Mouse (Mus musculus) frontal cortex, postnatal 14 days (tissue): Measurements from ENCODE around the gene Ntm.

Experiments
- DNase-seq, 2 experiments: peaks; one replicate each; pipeline ENCODE4 v3.0.0; 2022; ENCODE audit warnings: low spot score in 2 of 2

Ntm gene

DNA sequence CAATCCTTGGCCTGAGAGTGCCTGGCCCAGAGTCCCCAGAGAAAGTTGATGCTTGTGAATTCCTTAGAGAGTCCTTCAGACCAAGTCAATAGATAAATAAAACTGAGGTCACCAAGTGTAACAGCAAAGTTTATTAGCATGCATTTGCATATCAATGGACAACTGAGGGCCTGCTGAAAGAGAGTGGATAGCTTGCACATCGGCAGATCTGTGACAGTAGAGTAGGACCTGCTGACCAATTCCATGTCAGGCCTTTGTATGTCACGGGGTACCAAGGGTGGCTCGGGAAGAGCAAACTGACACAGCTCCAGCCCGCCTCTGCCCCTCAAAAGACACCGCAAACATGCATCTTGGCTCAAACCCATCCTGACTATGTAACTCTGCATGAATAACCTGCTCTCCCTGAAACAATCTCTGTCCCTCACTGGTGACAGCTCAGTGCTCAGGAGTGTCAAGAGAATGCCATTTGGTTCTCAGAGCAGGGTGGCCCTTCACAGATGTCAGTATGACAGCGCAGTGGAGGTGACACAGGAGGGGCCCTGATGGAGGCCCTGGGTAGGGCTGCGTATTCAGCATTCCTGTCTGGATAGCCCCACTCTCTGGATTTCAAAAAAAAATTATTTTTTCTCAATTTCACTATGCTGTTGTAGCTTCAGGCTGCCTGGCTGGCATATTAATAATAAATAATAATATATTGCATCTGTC lies 305.0 kb downstream of the Ntm start:
- DNase-seq: no peak

DNA sequence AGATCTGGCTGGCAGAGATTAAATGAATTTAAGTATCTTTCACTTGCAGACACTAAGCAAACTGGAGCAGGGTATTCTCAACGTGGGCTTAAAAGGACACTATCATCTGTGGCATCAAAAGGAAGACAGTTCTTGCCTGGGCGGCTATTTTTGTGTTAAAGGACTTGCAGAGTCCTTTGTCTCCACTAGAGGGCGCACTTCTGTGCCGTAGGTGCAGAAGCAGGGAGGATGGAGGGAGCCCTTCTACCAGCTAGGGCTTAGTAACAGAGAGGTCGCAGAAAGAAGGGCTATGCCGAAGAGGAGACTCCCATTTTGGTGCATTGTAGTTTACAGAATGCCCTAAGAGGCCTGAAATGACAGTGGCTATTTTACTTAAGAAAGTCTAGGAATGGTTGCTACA lies 308.1 kb downstream of the Ntm start:
- no peak for DNase-seq

DNA sequence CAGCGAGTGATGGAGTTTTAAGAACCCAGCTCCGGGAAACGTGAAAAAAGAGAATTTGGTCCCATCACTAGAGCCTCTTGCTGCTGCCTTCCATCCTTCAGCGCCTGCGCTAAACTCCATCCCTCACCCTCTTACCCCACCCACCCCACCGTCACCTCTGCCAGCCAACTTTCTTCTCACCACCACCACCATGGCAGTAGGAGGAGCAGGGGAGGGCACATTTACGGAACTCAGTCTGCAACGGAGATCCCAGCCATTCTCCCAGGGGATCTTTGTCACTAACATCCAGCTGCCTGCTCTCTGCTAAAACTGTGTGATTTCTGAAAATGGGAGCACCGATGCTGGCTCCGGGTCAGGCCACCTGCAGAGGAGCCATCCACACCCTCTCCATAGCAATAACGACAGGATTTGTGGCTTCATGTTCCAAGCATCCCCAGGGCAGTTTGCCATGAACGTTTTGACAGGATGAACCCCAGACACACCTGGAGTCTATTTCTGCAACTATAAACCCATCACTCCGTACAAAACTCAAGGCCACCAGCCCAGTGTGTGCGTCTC lies 309.2 kb downstream of the Ntm start:
- DNase-seq: no peak

DNA sequence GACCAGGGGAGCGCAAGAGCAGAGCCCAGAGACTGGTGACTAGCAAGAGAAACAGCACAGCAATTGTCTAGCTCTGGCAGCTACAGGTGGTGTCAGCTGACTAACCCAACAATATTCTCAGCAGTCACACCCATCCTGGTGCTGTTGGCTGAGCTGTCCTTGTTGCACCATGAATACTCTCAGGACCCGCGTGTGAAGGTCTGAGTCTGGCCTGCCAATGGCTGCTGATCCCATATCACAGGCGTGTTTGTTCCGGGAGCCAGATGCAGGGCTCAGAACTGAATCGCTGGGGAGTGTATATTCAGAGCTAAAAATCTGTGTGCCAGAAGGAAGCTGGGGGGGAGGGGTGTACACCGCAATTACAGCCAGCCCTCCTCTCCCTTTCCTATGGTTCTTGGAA lies 310.1 kb downstream of the Ntm start:
- DNase-seq: no peak

DNA sequence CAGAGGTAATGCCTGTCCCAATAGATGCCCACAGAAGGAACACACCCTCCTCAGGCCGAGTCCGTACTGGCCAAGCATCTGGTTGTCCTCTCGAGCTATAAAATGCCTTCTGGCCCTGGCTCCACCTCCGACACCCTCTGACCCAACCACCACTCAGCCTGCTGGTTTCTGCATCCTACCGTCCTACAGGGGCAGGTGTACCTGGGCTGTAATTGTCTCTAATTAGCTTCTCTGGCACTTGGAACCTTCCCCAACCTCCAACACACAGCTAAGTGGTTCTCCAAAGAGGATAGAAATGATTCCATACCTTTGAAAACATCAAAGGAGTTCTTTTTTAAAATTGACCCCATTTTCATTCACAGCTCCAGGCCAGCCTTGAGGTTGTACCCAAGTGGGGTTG lies 311.1 kb downstream of the Ntm start:
- no peak for DNase-seq

DNA sequence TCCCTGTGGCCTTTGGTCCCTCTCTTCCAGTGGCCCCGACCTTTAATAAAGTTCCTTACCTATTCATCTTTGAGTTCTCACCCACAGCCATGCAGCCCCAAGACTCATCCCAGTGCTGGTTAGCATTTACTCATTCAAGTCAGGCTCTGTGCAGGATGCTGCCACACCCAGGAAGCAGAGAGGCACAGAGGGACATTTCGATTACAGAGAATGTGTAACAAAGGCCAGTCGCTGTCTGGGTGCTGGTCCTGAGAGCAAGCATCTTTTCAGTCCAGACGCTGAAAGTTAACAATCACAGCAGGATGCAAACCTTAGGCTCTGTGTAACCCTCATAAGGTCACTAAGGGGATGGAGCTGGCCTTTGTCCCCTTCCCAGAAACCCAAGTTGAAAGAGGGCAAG lies 311.7 kb downstream of the Ntm start:
- no peak for DNase-seq

DNA sequence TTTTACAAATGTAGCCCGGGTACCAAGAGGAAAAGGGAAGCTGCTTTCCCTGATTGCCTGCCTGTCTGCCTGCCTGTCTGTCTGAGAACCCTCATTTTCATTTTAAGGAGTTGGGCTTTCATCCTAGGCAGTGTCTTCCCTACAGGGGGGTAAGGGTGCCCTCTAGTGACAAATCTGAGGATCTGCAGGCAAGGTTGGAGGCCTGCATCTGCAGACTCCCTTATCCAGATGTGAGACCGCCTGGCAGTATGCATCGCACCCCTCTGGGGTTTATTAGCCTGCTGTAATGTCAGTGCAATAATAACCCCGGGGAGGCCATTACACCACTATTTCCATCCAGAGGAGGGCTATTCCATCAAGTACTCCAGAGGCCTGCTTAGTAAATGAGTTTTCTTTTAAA lies 312.3 kb downstream of the Ntm start:
- peak in 1 of 2 experiments; percentile 42 for DNase-seq

DNA sequence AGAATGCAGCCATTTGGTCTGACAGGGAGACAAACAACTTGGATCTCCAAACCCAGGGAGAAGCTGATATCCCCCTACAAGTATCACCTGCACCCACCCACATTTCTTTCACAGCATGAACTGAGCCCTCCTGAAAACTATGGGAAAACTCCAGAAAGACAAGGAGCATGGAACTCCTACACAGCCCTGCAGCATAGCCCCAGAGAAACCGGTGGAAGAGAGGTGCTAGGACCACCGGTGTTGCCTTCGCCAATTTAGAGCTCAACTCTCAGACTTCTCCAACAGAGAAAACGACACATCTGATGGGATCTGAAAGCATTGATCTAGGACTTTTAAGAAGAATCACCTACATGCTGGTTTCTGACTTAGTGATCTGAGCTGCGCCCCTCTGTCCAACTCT lies 312.7 kb downstream of the Ntm start:
- DNase-seq: no peak

DNA sequence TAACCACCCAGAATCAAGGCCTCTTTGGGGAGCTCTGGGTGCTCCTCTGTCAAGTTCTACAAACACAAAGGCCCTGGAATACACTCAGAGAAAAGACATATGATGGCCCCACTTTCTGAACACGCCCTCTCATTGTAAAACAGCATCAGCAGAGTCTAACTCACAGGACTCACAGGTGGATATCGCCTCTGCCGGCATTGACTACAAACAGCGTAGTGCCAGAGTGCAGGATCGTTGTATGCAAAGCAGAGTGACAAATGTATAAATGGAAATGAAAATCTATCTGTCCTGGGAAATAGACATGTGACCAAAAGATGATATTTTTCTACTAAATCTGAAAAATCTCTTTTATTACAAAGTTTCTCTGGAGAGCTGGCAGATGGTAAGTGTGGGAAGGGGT lies 314.7 kb downstream of the Ntm start:
- no peak for DNase-seq

DNA sequence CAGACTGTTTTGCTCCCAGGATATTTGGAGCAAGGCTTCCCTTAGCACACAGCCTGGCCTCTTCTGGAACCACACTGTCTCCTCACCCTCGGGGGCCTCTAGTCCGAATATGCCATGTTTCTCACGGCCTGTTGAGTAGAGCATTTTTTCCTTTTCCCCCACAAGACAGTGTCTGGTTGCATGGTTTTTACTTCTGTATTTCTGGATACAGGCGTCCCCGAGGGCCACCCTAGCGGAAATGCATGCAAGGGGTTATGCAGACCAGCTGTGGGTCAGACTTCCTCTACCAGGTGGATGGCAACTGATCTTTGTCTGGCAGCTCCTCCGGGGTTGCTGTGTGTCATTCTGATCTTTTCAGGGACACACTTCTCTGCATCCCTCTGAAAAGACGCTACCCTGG lies 315.2 kb downstream of the Ntm start:
- no peak for DNase-seq

DNA sequence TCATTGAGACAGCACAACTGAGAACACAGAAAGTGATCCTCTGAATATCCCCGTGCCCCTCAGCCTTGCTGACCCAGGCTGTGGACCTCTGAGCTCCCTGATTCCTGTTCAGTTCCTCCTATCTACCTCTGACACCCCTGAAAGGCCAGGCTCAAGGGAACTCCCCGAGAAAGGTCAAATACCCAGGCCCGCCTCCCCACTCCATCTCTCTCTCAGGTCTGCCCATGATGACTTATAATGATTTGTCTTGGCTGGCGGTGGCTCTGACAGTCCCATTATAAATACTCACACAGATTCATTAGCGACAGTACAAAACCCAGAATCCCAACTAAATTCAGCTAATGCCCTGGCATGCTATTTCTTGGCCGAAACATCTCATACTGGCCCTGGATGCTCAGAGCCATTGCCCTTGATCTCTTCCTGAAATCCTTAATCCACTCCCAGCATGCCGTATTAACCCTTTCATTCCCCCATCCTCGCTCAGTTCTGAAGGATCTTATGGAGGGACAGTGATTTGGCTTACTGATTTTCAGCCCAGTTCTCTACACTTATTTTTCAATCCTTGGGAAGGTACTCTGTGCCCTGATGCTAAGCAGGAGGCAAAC lies 317.0 kb downstream of the Ntm start:
- no peak for DNase-seq

DNA sequence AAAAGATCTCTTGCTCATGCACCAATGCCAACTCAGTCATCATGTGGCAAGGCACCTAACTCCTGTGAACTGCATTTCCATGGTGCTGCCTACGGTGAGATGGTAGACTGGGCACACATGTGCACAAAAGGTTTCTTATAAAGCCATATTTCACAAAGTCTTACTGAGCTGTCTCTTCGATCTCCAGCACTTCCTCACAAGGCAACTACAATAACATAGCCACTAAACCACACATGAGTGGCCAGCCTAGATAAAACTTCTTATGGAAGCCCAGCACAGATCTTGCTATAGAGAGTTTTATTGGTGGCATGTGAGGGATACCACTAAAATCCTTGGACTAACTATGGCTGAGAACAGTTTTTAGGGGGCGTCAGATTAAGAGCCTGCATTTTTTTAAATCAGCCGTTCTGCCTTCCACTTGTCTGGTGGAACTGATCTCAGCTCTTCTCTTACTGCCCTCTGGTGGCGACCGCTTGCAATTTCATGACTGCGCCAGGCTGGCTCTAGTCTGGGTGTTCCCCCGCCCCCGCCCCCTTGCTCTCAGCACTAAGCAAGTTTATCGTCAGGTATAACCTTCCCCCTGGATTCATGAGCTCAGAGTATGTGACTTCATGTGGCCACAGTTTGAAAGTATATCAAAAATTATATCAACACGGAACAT lies 319.8 kb downstream of the Ntm start:
- DNase-seq: peak; percentile 71 to 85

DNA sequence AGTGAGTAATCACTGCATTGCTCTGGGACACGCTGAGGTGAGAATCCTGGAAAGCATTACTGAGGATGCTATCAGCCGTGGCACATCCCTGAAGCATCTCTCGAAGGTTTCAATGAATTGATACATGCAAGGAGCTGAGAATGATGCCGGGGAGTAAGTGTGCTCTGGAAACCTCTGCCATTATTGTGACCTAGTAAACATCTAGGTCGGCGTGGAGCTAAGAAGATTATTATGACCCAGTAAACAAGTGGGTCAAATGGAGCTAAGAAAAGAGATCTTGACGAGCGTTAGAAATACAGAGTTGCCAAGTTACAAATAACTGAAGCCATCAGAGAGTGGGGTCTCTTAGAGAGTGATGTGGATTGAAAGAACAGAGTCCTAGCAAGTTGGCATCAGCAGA lies 325.6 kb downstream of the Ntm start:
- DNase-seq: no peak

DNA sequence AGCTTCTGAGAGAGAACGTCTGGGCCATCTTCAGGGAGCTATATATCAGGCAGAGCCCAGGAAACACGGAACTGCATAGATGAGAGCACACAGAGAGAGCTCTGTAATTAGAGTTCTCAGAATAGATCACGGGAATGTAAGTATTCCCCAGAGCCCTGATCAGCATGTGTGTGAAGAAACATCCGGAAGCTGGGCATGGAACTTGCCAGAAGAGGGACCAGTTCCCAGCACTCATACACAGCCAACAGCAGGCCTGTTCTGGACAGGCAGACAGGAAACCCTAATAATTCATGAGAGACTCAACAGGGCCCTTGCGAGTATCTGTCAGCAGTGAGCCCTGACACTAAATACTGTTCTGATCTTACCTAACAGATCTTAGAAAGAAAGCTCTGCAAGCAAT lies 345.8 kb downstream of the Ntm start:
- no peak for DNase-seq

DNA sequence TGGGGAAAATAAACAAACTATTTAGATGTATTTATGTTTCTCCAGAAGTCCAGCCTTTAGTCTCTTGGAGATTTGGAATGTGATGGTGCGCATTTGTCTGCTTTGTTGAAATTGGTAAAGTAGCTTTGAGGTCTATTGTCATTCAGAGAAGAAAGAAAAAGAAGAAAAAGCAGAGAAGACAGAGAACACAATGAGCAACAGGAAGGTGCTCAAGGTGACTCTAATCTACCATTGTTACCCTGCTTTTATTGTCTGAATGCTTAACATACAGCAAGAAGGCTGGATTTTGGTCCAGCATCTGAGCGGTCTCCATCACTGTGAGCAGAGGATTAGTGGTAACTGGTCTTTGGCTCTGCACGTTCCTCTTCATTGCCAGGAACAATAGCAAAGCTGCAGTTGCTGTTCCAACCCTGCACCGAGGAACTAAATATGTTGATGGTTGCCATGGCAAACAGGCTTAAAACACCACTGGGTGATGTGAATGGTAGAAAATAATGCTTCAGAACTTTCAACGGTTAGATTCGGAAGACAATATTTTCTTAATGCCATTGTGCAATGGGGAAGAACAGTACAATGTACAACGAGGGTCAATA lies 350.8 kb downstream of the Ntm start:
- no peak for DNase-seq

DNA sequence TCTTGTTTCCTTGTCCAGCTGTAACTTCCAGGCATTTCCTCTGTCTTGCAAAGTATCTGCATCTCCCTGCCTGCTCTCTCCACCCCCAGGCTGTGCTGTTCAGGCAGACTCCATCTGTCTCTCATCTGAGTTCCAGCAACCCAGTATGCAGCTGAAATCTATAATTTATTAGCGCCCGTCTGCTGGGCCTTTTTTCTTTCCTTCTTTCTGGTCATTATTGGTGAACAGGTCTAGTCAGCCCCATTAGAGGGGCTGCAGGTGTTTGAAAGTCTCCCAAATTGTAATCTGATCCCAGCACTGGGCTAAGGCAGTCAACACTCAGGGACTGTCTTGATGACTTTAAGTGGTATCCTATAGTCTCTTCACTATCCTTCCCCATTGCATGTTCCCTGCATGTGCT lies 352.1 kb downstream of the Ntm start:
- DNase-seq: no peak

DNA sequence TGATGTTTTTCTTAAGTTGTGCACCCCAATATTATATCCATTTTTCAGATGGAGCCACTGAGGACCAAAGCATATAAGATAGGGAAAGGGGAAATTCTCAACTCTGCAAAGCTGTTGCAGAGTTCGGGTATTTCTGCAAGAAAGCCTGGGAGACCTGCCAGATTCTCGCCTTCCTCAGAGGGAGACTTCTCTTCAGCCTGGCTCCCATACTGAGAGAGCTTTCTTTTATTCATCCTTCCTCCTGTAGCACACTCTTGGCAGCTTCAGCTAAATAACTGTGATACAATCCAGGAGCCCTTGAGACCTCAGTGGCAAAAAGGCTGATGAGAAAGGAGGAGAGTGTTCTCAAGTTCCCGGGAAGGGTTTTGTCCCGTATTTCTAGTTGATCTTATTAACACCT lies 365.3 kb downstream of the Ntm start:
- DNase-seq: no peak

DNA sequence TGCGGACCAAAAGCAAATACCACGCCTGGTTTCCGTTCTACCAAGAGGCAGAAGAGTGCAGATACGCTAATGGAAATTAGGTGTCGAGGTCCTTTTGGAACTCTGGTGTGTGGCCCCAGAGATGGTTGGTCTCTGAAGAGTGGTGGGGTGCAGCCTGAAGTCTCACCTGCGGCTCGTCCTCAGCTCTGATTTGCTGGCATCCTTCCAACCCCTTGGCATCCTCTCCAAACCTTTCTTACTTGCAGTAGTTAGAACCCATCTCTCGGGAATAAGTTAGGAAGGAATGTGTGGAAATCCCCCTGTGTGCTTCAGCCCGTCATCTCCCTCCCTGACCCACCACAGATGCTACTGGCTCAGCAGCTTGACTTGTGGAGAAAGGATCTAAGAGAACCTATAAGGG lies 367.6 kb downstream of the Ntm start:
- DNase-seq: no peak

DNA sequence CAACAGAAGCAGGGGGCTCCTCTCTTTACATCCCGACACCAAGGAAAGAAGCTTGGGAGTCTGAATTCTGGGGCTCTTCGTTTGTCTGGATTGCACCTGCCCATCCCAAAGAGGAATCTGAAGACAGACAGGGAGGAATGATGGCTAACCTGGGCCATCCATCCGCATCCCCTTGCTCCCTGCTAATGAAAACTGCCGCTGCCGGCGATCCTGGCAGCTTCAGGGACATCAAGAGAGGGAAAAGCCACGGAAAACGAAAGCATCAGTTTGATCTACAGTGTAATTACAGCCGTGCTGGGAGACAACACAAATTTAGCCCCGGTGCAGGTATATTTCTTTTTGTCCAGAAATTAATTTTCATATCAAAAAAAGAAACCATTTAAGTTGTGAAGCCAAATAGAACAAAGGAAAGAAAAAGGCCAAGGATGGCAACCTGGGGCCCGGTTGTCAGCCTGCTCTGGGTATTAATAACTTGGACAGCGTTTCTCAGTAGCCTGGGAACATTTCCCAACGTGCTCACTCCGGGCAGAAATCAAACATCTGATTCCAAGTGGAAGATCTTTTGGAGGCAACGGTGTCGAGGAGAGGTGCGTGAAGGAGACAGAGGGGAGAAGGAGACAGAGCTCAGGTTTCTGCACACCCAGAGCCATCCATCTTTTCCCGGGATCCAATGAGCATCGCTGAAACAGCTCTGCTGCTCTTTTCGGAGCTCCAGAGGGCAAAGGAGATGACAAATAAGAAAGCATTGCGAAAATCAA lies 368.2 kb downstream of the Ntm start:
- no peak for DNase-seq

DNA sequence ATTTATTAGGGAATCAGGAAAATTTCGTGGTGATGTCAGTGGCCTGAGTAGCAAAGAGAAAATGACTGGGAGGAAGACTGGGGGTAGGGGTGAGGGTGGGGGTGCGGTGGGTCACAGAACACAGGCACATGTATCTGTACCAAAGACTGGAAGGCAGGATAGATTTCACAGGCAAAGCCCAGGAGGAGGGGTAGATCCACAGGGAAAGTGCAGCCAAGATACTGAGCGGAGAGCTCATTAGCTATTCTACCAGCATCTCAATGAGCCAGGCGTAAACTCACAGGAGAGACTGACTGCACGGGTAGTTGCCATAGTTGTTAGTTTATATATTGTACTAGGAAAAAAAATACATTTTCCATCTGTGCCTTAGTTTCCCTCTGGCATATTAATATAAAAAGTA lies 375.6 kb downstream of the Ntm start:
- DNase-seq: no peak

DNA sequence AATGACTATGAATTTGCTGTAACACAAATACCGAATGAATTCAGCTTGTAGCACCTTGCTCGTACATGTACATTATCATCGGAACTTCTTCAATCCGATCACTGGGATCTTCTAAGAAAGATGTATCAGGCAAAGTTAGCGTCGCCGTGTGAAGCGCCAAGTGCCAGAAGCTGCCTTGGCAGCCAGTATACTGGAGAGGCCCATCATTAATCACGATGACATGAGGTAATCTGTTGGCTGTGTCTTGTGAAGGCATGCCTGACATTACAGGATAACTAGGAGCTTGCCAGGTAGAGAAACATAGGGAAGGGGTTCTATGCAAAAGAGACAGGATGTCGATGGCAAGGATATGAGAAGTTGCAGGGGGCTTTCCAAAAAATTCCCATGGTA lies 376.6 kb downstream of the Ntm start:
- no peak for DNase-seq

DNA sequence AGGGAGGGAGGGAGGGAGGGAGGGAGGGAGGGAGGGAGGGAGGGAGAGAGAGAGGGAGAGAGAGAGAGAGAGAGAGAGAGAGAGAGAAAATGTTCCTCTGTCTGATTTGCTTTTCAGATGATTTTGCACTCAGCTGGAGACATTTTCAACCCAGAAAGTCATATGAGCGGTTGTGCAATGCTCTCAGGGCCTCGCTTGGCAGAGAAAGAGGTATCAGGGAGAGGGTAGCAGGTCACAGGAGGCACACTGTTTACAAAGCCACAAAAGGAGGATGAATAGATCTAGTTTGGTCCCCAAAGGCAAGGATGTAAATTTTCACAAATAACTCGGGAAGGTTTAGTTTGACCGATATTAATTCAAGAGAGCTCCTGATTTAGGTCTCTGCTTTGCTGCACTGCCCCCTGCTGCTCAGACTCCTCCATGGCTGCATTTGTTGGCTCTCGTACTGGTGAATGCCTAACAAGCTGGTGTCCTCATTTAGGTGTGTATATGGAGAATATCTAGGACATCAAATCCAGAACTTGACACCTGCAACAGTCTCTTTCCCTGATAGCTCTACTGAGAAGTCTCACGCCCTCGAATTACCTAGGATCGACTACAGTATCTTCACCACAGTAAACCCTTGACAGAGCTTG lies 377.1 kb downstream of the Ntm start:
- DNase-seq: peak; percentile 48 to 71
